Mouse (Mus musculus): ENCODE data around the gene Nsrp1. TPM values are rescaled to one million over a fixed set of nuclear protein-coding genes. Genes with fewer than 3 reads are reported as not detected.
A peak's percentile ranks its signal among the peaks of the same experiment; 100 is the strongest.

Nsrp1 gene
- polyA plus RNA-seq, 1 experiment from 2014 or later, result 66.1 TPM

DNA sequence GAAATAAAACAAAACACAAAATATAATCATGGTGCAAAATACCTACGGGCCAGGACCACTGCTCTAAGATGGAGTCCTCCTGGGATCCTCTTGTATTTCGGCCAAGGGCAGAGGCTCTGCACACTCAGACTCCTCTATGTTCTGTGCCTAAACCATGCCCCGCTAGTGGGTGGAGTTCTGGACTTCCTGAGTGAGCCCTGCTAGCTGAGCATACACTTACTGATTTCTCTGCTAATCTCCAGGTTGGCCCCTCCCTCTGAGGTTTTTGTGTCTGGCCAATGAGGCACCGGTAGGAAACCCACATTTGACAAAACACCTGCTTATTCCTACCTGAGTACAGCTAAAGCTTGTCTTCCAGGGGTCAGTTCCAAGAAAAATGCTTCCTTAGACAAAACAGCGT is 77.5 kb downstream of the Nsrp1 start:
- ATAC-seq (ENCODE audit: insufficient read depth, low FRiP score, low read depth), result no peak

DNA sequence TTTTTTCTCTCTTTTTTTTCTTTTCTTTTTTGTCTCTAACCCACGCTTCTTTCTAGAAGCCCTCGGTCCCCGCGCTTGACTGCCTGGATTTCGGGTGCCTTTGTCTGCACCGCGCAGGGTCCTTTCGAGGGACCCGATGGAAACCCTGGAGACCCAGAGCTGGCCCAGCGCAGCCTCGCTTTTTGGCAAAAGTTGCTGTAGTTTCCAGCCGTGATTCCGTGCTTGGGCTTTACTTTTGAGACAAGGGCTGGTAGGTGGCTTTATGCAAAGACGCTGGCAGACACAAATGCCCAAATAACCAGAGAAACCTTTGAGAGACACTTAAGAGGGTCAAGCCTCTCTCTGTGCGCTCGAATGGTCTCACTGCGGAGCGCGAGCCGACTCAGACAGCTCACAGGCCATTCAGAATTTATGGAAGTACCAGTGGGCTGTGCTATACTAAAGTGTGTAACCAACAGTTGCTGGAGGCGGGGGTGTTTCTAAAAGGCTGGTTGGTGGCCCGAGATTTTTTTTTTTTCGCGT is 79.5 kb downstream of the Nsrp1 start:
- 10% methylated on average over 24 of the region's 24 CpGs for WGBS
- ATAC-seq (ENCODE audit: insufficient read depth, low FRiP score, low read depth), result no peak
- peak overlapping the region; percentile 49 for H3K4me3 ChIP-seq (replicated peaks)
- H3K9ac ChIP-seq, result no peak overlapping the region
- H3K9me3 ChIP-seq, result no peaks in the 10 kb centered on the region
- peaks cover 16% of the 10 kb centered on the region for H3K4me1 ChIP-seq
- no peak overlapping the region for H3K27ac ChIP-seq
- H3K4me2 ChIP-seq, result peak overlapping the region; percentile 95
- no peaks in the 10 kb centered on the region for H3K36me3 ChIP-seq
- H3K27me3 ChIP-seq (replicated peaks), result peaks cover 43% of the 10 kb centered on the region

More for the DNA sequence above, 77.5 kb downstream of the Nsrp1 start:
- Histone ChIP-seq H3K4me2 (no peak overlapping the region), H3K9ac (no peak overlapping the region), H3K4me1 (peaks cover 16% of the 10 kb centered on the region), H3K27me3 (replicated peaks) (peaks cover 40% of the 10 kb centered on the region), H3K4me3 (replicated peaks) (no peak overlapping the region), H3K36me3 (no peaks in the 10 kb centered on the region), H3K27ac (no peak overlapping the region), H3K9me3 (no peaks in the 10 kb centered on the region)
- WGBS, result 57% methylated on average over 5 of the region's 5 CpGs

DNA sequence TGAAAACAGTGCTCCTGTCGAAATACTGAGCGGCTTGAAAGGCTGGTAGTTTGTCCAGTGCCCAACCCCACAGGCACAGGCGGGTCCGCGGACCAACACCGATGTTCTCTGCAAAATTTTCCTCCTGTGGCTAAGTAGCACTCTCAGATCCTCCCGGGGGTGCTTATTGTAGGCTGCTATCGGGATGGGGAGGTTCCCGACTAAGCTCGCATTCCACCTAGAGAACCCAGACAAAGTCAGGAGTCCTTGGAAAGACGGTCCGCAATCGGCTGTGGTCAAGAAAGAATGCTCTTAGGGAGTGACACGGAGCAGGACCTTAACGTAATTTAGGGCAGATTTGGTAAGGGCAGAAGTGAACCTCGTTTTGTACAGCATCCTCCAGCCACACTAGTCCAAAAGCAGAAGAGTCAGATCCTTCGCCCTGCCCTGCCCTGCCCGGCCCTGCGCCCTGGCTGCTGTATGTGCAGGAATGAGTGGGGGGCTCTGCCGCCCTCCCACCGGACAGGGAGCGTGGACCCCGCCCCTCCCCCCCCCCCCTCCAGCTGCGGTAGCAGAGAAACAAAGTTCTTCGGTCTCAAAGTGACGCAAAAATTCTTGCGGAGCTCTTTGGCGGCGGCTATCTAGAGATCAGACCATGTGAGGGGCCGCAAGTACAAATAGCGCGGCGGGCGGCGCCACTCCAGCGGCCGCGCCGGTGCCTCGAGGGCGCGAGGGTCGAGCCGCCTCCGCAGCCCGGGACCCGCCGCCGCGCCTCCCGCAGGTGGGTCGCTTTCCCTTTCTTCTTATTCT is 80.1 kb downstream of the Nsrp1 start, which contains the start of gene Slc6a4:
Gene Slc6a4 (plus strand): TSS at position 688 of the 789 bp plus-strand sequence.
- Histone ChIP-seq H3K27me3 (replicated peaks) (peaks cover 43% of the 10 kb centered on the region), H3K27ac (no peak within 1 kb of the TSS), H3K4me1 (peaks cover 16% of the 10 kb centered on the region), H3K4me2 (peak within 1 kb of the TSS; percentile 95), H3K4me3 (replicated peaks) (peak within 1 kb of the TSS; percentile 49), H3K36me3 (no peaks in the 10 kb centered on the region), H3K9ac (no peak within 1 kb of the TSS), H3K9me3 (no peaks in the 10 kb centered on the region)
- no peak for ATAC-seq (ENCODE audit: insufficient read depth, low FRiP score, low read depth)
- WGBS, result under 1% methylated on average over 52 of the region's 52 CpGs

DNA sequence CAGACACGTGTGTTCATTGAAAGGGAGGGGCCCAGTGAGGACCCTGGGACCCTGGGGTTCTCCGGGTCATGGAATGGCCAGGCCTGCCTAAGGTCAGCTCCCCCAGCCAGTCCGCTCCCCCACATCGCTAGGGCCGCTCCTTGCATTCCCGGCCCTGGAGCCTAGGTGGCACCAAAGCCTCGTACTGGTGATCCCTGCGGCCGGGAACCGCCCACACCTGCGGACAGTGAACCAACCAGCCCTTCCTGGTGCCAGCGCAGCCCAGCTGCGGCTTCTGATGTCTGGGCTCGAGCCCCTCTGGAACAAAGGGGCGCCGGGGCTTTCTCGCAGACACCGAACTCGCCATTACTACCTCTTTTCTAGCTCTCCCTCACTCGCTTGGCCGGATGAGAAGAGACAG is 80.9 kb downstream of the Nsrp1 start:
- Histone ChIP-seq H3K27ac (no peak overlapping the region), H3K4me1 (peaks cover 13% of the 10 kb centered on the region), H3K9me3 (no peaks in the 10 kb centered on the region), H3K36me3 (no peaks in the 10 kb centered on the region), H3K4me2 (peak overlapping the region; percentile 95), H3K27me3 (replicated peaks) (peaks cover 43% of the 10 kb centered on the region), H3K4me3 (replicated peaks) (peak overlapping the region; percentile 49), H3K9ac (no peak overlapping the region)
- 0% methylated on average over 21 of the region's 21 CpGs for whole genome bisulfite sequencing
- peak; percentile 56; the same call in 1 of the 2 replicates for ATAC-seq (ENCODE audit: insufficient read depth, low FRiP score, low read depth)

DNA sequence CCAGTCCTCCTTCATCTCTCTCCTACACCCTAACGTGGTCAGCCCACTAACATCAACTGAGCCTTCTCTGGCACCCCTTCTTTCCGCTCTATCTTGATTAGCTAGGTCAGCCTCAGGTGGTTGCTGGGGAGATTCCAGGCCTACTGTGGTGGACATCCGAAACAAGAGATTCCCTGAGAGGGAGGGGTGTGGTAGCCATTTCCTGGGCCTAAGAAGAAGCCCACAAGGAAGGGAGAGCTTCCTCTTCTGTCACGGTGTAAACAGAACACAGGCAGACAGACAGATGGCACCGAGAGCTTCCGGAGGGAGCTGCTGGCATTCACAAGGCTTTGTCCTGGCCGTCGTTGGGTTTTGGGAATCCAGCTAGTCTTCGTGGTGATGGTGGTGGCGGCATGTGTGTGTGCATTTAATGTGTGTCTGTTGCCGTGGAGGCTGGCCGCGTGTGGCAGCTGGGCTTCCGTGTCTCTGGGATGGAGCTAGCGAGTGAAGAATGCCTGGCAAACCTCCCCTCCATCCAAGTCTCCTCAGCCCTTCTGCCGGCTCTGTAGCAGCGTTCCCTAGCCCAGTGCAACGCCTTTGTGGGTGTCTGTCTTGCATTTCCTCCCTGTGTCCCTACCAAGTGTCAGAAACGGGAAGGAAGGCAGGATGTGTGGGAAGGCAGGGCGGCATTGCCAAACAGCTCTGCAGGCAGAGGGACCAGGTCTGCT is 82.1 kb downstream of the Nsrp1 start:
- Histone ChIP-seq H3K27me3 (replicated peaks) (peaks cover 41% of the 10 kb centered on the region), H3K4me1 (peaks cover 13% of the 10 kb centered on the region), H3K9me3 (no peaks in the 10 kb centered on the region), H3K9ac (no peak overlapping the region), H3K36me3 (no peaks in the 10 kb centered on the region), H3K4me2 (0 out of 2 replicates have a peak overlapping the region, but pooled peaks have one; percentile 3), H3K4me3 (replicated peaks) (no peak overlapping the region), H3K27ac (no peak overlapping the region)
- ATAC-seq (ENCODE audit: insufficient read depth, low FRiP score, low read depth), result no peak
- 52% methylated on average over 20 of the region's 20 CpGs for WGBS

MicroRNAs encoded within 50 kb of the gene (microRNA counts, 519-probe panel; counts per million panel counts)
- microRNA mmu-miR-423-3p (2,835 counts per million, percentile 72 among the panel's probes with 10 or more counts), microRNA mmu-miR-423-5p (2,749 counts per million, percentile 68 among the panel's probes with 10 or more counts)

Small RNA genes within 50 kb of the gene (microRNA-seq; reads per million reads assigned to microRNA genes)
- gene Mir423, result 4,965 reads per million, percentile 89 among the genes with 10 or more reads in this experiment

Other genes with a start within 250 kb of the Nsrp1 start
- gene Cpd, start 231.4 kb downstream of the Nsrp1 start, polyA plus RNA-seq (2015; fragmentation: Nextera tagmentation; extraction: Ambion mirVana), result 12.5 and 13.3 TPM in 2 replicates
- 0.27 and 1.4 TPM in 2 replicates for gene Tmigd1, start 176.3 kb downstream of the Nsrp1 start, polyA plus RNA-seq (2015; fragmentation: Nextera tagmentation; extraction: Ambion mirVana)
- gene Blmh, start 153.6 kb downstream of the Nsrp1 start, polyA plus RNA-seq (2015; fragmentation: Nextera tagmentation; extraction: Ambion mirVana), result 138 and 140 TPM in 2 replicates
- gene Slc6a4, start 79.8 kb downstream of the Nsrp1 start, polyA plus RNA-seq (2015; fragmentation: Nextera tagmentation; extraction: Ambion mirVana), result 4.5 and 5.5 TPM in 2 replicates
- 0.23 and 0.31 TPM in 2 replicates for gene Efcab5, start 110.5 kb upstream of the Nsrp1 start, polyA plus RNA-seq (2015; fragmentation: Nextera tagmentation; extraction: Ambion mirVana)
- 6.9 and 7.3 TPM in 2 replicates for gene Ssh2, start 137.9 kb upstream of the Nsrp1 start, polyA plus RNA-seq (2015; fragmentation: Nextera tagmentation; extraction: Ambion mirVana)

All from stomach, embryonic 15.5 days (tissue).